Mouse (Mus musculus) midbrain, embryonic 13.5 days (tissue): ENCODE data around the gene Axin2. TPM values are rescaled to one million over a fixed set of nuclear protein-coding genes. Genes with fewer than 3 reads are reported as not detected.
"Not testable (repeated sequence)": the region's sequence is repeated elsewhere in the genome, so short reads cannot be mapped to it uniquely, and the experiment has no call there.

Experiments
- ATAC-seq: fragments of 200-750 bp; cut with Nextera tagmentation; 2 replicates; pipeline ENCODE4 v1.8.0; 2017; ENCODE audit warnings: mild to moderate bottlenecking, moderate TSS enrichment, moderate library complexity
- H3K27ac ChIP-seq: fragments of 300-500 bp; sonication (generic); 2 replicates; pipeline ENCODE4 v1.5.1; 2015; ENCODE audit warnings: inconsistent platforms, mild to moderate bottlenecking, moderate library complexity
- H3K27me3 ChIP-seq: fragments of 300-500 bp; sonication (generic); 2 replicates; pipeline ENCODE4 v1.6.1; 2015; ENCODE audit warnings: mild to moderate bottlenecking, inconsistent platforms
- H3K36me3 ChIP-seq: fragments of 300-500 bp; sonication (generic); 2 replicates; pipeline ENCODE4 v1.6.1; 2015; ENCODE audit warnings: mild to moderate bottlenecking, inconsistent platforms
- H3K4me1 ChIP-seq: fragments of 300-500 bp; sonication (generic); replicated peaks from 2 replicates; pipeline ENCODE4 v1.6.1; 2015; ENCODE audit warnings: inconsistent platforms
- H3K4me2 ChIP-seq: fragments of 300-500 bp; sonication (generic); replicated peaks from 2 replicates; pipeline ENCODE4 v1.6.1; 2015; ENCODE audit warnings: moderate library complexity, mild to moderate bottlenecking, inconsistent platforms
- H3K4me3 ChIP-seq: fragments of 300-500 bp; sonication (generic); replicated peaks from 2 replicates; pipeline ENCODE4 v1.5.1; 2015; ENCODE audit warnings: mild to moderate bottlenecking, inconsistent platforms
- H3K9ac ChIP-seq: fragments of 300-500 bp; sonication (generic); replicated peaks from 2 replicates; pipeline ENCODE4 v1.6.1; 2015; ENCODE audit warnings: mild to moderate bottlenecking, inconsistent platforms
- H3K9me3 ChIP-seq: fragments of 300-500 bp; sonication (generic); 2 replicates; pipeline ENCODE4 v1.6.1; 2016; ENCODE audit warnings: mild to moderate bottlenecking, inconsistent platforms
- WGBS: fragments of 180-500 bp; shearing (Covaris S2); methylation state at CpG from one replicate; pipeline ENCODE4 v1.1.7; 2015; 5-methylcytosine and 5-hydroxymethylcytosine counted together
- polyA plus RNA-seq: library from polyadenylated mRNA; unstranded; fragments of >200 nt; fragmentation: Nextera tagmentation; extraction: Ambion mirVana; gene quantifications from 2 replicates; pipeline ENCODE4 v1.2.1, GENCODE M21; 2015

Axin2 gene
- 15.4 and 17.2 TPM in 2 replicates for polyA plus RNA-seq

DNA sequence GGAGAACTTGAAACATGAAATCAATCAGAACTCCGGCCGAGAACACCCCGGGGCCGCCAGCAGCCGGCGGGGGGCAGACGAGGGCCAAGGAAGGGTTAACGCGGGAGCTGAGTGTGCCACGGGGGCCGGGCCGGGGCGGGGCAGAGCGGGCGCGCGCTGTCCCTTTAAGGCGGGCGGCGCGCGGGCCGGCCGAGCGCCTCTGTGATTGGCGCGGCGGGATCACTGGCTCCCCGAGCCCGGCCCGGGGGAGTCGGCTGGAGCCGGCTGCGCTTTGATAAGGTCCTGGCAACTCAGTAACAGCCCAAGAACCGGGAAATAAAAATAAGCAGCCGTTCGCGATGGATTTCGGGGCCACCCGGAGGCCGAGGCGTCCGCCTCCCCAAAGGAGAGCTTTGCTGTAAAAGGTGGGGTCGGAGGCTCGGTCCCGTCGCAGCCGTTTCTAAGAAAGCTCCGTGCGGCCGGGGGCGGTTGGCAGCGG is at the start of gene Axin2:
Axin2 (plus strand) TSS at position 192 of the 478 bp plus-strand sequence.
- WGBS = under 1% methylated on average over 50 of the region's 53 CpGs

DNA sequence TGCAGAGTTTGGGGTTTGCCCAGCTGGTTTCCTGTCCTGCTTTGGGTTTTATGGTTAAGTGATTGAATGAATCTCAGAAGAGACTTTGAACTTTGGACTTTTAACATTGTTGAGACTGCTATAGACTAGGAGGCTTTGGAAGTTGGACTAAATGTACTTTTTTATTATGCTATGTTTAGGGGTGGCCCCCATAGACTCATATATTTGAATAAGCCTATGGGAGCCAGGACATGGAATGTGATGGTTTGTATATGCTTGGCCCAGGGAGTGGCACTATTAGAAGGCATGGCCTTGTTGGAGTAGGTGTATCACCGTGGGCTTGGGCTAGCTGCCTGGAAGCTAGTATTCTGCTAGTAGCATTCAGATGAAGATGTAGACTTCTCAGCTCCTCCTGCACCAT is 48.9 kb upstream of the Axin2 start:
- WGBS = 95% methylated on average over 1 of the region's 1 CpGs
- not testable (repeated sequence) for H3K4me3 ChIP-seq, H3K4me1 ChIP-seq, H3K9me3 ChIP-seq, H3K4me2 ChIP-seq, H3K27me3 ChIP-seq, H3K27ac ChIP-seq, H3K9ac ChIP-seq, H3K36me3 ChIP-seq, ATAC-seq

More for the DNA sequence above, at the start of gene Axin2:
- Histone ChIP-seq H3K9ac (peak within 1 kb of the TSS; percentile 97), H3K4me3 (peak within 1 kb of the TSS; percentile 97), H3K4me1 (peaks cover 60% of the 10 kb centered on the region), H3K36me3 (no peaks in the 10 kb centered on the region), H3K27me3 (0 out of 2 replicates have a peak, but pooled peaks cover 4% of the 10 kb centered on the region), H3K4me2 (peak within 1 kb of the TSS; percentile 89), H3K27ac (peak within 1 kb of the TSS; percentile 100), H3K9me3 (no peaks in the 10 kb centered on the region)
- ATAC-seq = peak; percentile 91

DNA sequence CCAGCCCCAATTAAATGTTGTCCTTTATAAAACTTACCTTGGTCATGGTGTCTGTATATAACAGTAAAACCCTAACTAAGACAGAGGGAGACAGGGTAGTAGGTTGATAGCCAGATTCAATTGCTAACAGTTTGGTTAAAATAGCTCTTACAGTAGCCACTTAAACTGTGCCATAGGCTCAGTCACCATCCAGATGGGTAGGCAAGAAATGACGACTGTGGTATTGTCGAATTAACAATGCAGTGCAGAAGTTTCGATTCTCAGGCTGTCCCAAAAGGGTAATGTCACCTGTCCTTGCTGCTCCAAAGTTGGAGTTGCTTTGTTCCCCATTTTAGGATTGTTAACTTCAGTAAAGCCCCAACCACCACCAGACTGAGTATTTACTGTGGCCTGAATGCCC is 48.4 kb upstream of the Axin2 start:
- H3K4me3 ChIP-seq = no peak overlapping the region
- 86% methylated on average over 3 of the region's 3 CpGs for WGBS
- ATAC-seq = no peak
- H3K9me3 ChIP-seq = no peaks in the 10 kb centered on the region
- no peak overlapping the region for H3K4me2 ChIP-seq
- H3K27ac ChIP-seq = no peak overlapping the region
- H3K36me3 ChIP-seq = no peaks in the 10 kb centered on the region
- H3K4me1 ChIP-seq = no peaks in the 10 kb centered on the region
- no peak overlapping the region for H3K9ac ChIP-seq
- no peaks in the 10 kb centered on the region for H3K27me3 ChIP-seq

DNA sequence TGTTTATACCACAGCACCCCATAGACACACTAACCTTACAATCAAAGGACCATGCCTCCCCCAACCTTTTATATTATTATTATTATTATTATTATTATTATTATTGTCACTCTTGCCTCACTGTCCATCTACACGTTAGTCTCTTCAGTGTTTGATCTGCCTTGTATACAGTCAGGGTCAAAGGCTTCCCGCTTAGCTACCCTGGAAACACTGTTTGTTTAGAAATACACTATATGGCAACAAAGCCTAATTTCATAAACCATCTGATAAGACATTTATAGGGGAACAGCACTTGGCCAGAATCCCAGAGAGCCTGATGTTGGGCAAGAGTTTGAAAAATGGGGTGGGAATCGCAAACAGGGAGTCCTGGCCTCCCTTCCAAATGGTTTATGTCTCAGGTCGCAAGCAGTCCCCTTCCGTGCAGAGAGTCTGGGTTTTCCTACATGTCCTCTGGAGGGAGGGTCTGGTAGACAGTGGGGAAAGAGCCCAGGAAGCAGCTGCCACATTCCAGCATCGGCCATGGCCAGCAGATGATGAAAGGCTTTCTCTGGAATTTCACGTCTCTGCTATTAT is 43.4 kb upstream of the Axin2 start:
- H3K4me2 ChIP-seq = no peak overlapping the region
- ATAC-seq = no peak
- no peak overlapping the region for H3K27ac ChIP-seq
- no peaks in the 10 kb centered on the region for H3K27me3 ChIP-seq
- no peaks in the 10 kb centered on the region for H3K36me3 ChIP-seq
- H3K4me3 ChIP-seq = no peak overlapping the region
- no peaks in the 10 kb centered on the region for H3K4me1 ChIP-seq
- no peak overlapping the region for H3K9ac ChIP-seq
- H3K9me3 ChIP-seq = no peaks in the 10 kb centered on the region
- 85% methylated on average over 7 of the region's 7 CpGs for WGBS

DNA sequence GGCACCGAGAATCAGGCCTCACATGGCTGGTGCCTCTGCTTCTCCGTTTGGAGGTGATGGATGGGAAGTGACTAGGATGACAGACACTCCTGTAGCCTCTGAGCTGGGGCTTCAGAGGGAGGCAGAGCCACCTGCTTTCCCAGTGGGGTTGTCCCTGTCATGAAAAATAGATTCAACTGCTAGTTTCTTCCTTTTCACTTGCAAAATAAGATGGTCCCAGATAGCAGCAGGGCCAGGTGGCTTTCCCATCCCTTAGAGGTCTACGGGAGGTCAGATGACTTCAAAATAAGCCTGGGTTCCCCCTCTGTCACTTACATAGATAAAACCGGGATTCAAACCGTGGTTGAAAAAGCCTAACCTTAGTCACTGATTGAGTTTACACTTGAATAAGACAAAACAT is 42.6 kb upstream of the Axin2 start:
- no peak for ATAC-seq
- 78% methylated on average over 5 of the region's 5 CpGs for WGBS
- Histone ChIP-seq H3K27ac (no peak overlapping the region), H3K4me2 (no peak overlapping the region), H3K36me3 (no peaks in the 10 kb centered on the region), H3K9me3 (no peaks in the 10 kb centered on the region), H3K27me3 (no peaks in the 10 kb centered on the region), H3K4me3 (no peak overlapping the region), H3K9ac (no peak overlapping the region), H3K4me1 (no peaks in the 10 kb centered on the region)

DNA sequence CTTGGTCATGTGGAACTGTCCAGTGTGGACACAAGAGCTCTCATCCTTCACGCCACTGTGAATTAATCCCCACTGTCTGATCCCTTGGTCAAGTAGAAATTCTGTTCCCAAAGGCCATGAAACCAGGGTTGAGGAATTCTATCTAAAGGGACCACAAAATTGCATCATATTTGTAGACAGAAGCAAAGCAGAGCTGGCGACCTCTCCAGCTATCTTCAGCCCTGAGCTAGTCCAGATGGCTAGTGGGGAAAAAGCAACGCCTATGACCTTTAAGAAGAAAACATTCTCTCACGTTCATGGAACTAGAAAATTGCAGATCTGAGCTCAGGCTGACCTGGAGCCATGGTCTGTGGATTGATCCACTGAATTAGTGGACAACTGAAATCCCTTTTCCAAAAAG is 39.6 kb upstream of the Axin2 start:
- Histone ChIP-seq H3K9ac (no peak overlapping the region), H3K4me2 (no peak overlapping the region), H3K4me1 (peaks cover 4% of the 10 kb centered on the region; the same call in 1 of the 2 replicates), H3K27me3 (no peaks in the 10 kb centered on the region), H3K9me3 (no peaks in the 10 kb centered on the region), H3K4me3 (no peak overlapping the region), H3K36me3 (no peaks in the 10 kb centered on the region), H3K27ac (no peak overlapping the region)
- no peak for ATAC-seq
- WGBS = 82% methylated on average over 4 of the region's 4 CpGs

DNA sequence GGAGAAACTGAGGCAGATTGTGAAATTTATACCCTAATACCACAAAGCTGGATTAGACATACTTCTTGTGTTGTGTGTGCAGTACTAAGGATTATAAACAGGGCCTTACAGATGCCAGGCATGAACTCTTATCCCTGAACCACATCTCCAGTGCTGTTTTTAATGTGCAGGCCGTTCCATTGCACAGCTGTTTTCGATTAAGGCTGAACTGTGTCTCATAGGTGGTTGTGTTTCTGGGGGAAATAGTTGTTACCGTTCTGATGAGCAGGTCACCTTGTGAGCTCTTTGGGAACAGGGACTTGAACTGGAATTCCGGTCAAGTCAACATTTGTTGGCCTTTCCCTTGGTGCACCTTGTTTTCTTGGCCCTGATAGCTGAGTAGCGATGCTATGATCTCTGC is 38.5 kb upstream of the Axin2 start:
- Histone ChIP-seq H3K27ac (no peak overlapping the region), H3K27me3 (no peaks in the 10 kb centered on the region), H3K4me1 (peaks cover 10% of the 10 kb centered on the region), H3K36me3 (no peaks in the 10 kb centered on the region), H3K4me2 (no peak overlapping the region), H3K9me3 (no peaks in the 10 kb centered on the region), H3K9ac (no peak overlapping the region), H3K4me3 (no peak overlapping the region)
- WGBS = 95% methylated on average over 5 of the region's 5 CpGs
- no peak for ATAC-seq

DNA sequence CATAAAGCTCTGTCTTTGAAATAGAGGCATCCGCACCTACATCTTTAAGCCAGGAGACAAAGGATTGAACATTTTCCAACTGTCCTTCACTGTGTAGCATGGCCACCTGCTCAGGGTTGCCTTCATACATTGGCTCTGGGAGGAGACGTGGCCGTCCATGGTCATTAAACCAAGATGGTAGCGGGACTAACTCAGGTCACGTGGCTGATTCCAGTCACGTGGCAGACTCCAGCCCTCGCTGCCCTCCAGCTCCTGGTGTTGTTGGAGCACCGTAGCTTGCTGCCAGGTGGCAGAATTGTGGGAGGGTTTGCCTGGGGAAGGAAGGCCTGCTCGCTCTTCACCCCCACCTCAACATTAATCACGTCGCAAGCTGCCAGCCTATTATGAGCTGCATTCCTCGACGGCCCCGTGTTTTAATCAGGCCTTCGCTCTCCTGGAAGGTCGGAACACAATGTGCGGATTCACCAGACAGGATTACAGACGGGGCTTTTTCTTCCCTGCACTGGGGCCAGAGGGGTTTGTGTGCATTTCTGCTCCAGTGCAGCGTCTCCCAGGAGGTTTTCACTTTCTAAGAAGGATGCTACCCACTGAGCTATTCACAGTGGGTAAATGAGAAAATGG is 34.8 kb upstream of the Axin2 start:
- Histone ChIP-seq H3K4me3 (no peak overlapping the region), H3K27ac (peak overlapping the region; percentile 67), H3K9ac (no peak overlapping the region), H3K36me3 (no peaks in the 10 kb centered on the region), H3K27me3 (no peaks in the 10 kb centered on the region), H3K4me1 (peaks cover 23% of the 10 kb centered on the region), H3K4me2 (no peak overlapping the region), H3K9me3 (no peaks in the 10 kb centered on the region)
- 17% methylated on average over 19 of the region's 19 CpGs for WGBS
- ATAC-seq = peak; percentile 75

DNA sequence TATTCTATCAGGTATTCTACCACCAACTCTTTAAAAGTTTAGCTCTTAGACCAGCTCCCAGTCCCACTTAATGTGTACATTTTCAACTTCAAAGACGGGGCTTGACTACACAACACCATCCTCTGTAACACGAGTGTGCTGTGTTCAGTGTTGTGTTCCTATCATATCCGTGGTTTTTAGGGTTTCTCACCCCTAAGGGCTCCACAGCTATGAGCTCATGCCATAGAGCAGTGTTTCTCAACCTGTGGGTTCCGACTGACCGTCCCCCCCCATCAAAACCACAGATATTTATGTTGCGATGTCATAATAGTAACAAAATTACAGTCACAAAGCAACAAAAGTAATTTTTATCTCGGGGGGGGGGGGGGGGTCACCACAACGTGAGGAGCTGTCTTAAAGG is 34.1 kb upstream of the Axin2 start:
- 48% methylated on average over 8 of the region's 8 CpGs for WGBS
- no peaks in the 10 kb centered on the region for H3K27me3 ChIP-seq
- H3K4me2 ChIP-seq = no peak overlapping the region
- no peaks in the 10 kb centered on the region for H3K9me3 ChIP-seq
- no peak overlapping the region for H3K9ac ChIP-seq
- peak overlapping the region; percentile 67; the same call in 1 of the 2 replicates for H3K27ac ChIP-seq
- H3K4me3 ChIP-seq = no peak overlapping the region
- H3K36me3 ChIP-seq = no peaks in the 10 kb centered on the region
- ATAC-seq = no peak
- peaks cover 29% of the 10 kb centered on the region for H3K4me1 ChIP-seq

DNA sequence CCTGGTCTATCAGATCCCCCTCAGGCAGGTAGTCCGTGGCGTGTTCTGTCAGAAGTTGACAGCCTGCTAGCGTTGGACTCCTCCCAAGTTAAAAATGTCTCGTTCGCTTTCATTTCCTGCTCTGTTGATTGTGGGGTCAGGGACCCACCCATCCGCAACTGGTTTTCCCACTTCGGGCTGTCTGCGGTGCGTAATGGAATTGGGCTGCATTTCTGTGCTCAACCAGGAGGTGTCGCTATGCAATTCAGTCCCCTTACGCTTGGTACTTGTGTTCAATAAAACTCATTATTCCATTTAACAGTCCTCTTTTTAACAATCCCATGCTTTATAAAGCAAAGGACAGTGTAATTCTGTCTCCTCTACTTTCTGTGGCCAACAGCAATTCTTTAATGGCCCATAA is 31.0 kb upstream of the Axin2 start:
- WGBS = 57% methylated on average over 11 of the region's 11 CpGs
- Histone ChIP-seq H3K27ac (no peak overlapping the region), H3K9me3 (no peaks in the 10 kb centered on the region), H3K4me3 (no peak overlapping the region), H3K4me2 (no peak overlapping the region), H3K9ac (no peak overlapping the region), H3K36me3 (no peaks in the 10 kb centered on the region), H3K4me1 (peaks cover 58% of the 10 kb centered on the region), H3K27me3 (no peaks in the 10 kb centered on the region; the same call in 1 of the 2 replicates)
- ATAC-seq = no peak

DNA sequence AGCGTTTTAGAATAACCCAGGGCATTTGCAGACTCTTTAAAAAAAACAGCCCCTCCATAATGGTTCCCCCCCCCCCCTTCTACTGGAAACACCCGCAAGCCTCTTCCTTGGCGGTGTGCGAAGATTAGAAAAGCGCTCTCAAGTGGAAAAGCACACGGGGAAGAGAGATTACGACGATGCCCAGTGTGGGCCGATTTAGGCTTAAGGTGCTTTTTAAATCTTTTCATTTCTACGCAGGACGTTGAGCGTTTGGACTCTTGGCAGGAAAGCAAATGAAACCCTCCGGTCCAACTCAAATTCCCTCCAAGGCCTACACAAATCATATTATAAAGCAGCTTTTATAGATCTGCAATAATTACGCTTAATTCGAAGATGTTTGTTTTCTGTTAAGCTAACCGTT is 29.6 kb upstream of the Axin2 start:
- Histone ChIP-seq H3K9me3 (no peaks in the 10 kb centered on the region), H3K27ac (peak overlapping the region; percentile 56), H3K9ac (peak overlapping the region; percentile 8; the same call in 1 of the 2 replicates), H3K4me1 (peaks cover 60% of the 10 kb centered on the region), H3K4me2 (peak overlapping the region; percentile 62), H3K36me3 (no peaks in the 10 kb centered on the region), H3K27me3 (peaks cover 3% of the 10 kb centered on the region; the same call in 1 of the 2 replicates), H3K4me3 (peak overlapping the region; percentile 35)
- 5% methylated on average over 16 of the region's 16 CpGs for WGBS
- no peak for ATAC-seq

DNA sequence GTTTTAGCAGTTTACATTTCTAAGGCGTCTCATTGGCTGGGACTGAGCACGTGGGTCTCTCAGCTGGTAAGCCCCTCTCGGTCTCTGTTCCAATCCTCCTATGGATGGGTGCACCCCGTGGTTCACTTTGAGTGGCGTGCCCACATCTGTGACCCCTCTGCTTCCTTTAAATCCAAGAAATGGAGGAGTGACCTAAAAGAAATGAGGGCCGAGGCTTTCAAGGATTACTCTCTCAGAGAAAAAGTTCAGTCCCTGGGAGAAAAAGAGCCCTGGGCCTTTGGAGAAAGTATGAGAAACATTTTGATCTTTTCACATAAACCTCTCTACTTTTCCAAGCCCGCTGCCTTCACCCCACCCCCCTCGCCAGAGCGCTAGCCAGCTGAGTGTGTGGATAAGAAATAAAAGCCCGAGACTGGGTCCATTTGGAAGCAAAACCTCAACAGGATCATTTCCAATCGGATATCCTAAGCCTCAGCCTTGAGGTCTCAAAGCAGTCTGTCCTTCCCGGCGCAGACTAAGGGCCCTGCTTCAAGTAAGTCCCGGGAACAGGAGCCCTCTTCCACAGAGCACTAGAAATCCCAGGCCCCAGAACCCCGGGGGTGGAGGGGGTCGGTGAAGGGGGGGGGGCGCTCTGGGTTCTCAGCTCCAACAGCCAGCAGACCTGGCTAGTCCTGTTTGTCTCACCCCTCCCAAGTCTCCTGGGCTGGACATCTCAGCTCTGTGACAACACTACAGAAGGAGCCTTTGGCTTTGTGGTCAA is 28.9 kb upstream of the Axin2 start:
- Histone ChIP-seq H3K9ac (peak overlapping the region; percentile 15; the same call in 1 of the 2 replicates), H3K4me3 (peak overlapping the region; percentile 35), H3K27me3 (peaks cover 3% of the 10 kb centered on the region; the same call in 1 of the 2 replicates), H3K4me2 (peak overlapping the region; percentile 62), H3K27ac (peak overlapping the region; percentile 83), H3K9me3 (no peaks in the 10 kb centered on the region), H3K36me3 (no peaks in the 10 kb centered on the region), H3K4me1 (peaks cover 57% of the 10 kb centered on the region)
- peak; percentile 92 for ATAC-seq
- WGBS = 3% methylated on average over 16 of the region's 17 CpGs
